Mouse (Mus musculus): Measurements from ENCODE around the gene Zfp950.
"Not testable (repeated sequence)": the region's sequence is repeated elsewhere in the genome, so short reads cannot be mapped to it uniquely, and the experiment has no call there.

Gene Zfp950

DNA sequence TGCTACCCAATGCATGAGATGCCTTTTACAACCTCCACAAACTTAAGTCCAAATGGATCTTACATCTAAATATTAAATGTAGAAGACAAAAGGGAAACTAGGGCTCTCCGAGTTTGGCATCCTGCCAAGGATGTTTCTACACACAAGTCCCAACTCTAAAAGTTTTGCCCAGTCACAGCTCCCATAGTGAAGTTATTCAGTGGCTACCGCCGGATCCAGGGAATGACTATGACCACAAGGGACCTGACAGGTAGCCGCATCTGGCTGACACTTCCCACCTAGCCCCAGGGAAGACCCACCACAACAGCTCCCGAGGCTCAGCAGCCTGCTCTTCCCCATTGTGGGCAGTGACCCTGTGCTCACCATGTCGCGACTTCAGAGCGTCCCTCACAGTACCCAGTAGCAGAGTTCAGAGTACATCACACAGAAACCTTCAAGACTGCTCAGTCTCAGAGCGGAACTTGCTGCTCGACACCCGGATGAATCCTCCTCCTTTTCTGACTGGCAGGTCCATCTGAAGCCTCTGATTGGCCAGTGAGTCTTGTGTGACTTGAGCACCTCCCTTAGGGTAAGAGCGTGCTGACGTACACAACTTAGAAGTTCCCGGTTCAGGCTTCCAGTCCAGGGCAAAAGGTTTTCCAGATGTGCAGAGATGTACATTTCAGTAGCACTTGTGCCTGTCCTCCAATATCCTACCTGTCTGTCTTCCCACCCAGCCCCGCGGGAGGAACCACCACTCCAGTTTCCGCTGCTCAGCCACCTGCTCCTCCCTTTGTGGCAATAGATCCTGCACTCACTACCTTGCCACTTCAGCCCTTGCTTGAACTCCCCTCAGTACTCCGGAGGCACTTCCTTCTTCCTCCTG, at the start of gene Zfp950:
Gene Zfp950, minus strand, starts transcription at position 499 of the 865 bp plus-strand sequence.
- DNase-seq, result peak; percentile 86 to 95

DNA sequence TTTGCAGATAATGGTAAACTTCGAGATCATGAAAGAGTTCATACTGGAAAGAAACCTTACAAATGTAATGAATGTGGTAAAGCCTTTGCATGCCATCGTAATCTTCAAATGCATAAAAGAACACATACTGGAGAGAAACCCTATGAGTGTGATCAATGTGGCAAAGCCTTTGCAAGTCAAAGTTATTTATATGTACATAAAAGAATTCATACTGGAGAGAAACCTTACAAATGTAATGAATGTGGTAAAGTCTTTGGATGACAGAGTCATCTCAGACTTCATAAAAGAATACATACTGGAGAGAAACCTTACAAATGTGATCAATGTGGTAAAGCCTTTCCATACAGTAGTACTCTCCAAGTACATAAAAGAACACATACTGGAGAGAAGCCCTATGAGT, 43.0 kb upstream of the Zfp950 start, which contains the start of gene Gm6020:
Gene Gm6020, plus strand, starts transcription at position 301 of the 400 bp plus-strand sequence.
- DNase-seq, result not testable (repeated sequence)

DNA sequence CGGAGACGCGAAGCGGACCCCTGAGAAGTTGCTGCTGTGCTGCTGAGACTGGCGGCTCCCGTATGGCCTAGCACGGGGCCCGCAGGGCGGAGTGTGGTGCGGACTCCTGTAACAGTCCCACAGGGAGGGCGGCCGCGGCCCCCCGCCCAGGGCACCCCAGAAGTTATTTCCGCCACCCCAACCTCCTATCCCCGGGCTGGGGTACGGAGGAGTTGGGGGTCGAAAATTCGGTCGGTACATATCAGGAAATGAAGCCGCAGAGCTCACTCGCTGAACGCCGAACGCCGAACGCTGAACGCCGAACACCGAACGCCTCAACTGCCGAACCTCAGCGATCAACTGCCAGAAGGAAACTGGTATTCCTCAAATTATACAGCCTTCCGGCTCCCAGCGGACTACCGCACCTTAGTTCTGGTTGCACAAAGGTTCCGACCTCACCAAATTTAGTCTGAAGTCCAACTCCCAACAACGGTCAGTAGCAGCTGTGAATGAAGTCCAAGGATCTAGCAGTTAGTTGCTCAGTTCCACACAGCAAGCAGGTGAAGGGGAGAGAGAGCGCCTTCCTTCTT, 35.2 kb upstream of the Zfp950 start, which contains the start of gene Gm7102:
Gene Gm7102, minus strand, starts transcription at position 554 of the 569 bp plus-strand sequence.
- peak in 1 of 2 experiments; percentile 15 for DNase-seq

DNA sequence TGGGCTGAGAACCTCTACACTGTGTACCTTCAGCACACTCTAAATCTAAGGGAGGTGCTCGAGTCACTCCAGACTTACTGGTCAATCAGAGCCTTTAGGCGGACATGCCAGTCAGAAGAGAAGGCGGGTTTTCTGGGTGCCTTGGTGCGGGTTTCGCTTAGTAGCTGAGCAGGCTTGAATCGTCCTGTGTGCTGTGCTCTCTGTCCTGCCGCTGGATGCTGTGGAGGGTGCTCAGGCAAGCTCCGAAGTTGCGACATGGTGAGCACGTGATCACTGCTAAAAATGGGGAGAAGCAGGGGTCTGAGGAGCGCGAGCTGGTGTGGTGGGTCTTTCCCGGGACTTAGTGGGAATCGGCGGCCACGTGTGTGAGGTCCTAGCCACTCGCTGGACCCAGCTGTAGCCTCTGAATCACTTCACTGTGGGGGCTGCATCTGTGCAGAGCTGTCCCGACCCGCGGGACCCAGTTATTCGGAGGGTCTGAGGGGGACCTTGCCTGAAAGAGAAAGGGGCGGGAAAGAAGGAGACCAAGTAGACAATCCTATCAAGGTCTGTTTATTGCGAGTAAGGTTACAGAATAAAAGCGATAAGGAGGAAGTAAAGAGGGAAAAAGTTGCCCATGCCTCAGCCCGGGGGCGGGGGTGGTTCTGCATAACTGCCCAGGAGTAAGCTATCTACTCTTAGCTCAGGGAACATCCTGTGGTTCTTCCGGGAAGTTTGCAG, 11.2 kb upstream of the Zfp950 start:
- DNase-seq, result peak; percentile 17 to 28

DNA sequence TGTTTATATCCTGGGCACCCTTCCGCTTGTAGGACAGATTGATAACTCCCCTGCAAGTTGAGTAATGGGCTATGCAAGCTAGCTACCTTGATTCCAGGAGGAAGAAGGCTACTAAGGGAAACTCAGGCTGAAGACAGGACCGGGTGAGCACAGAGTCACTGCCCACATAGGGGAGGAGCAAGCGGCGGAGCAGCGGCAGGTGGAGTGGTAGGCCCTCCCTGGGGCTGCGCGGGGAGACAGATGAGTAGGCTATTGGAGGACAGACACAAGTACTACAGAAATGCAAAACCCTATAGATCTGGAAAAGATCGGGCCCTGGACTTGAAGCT, 10.7 kb upstream of the Zfp950 start:
- DNase-seq, result peak; percentile 28 to 67

DNA sequence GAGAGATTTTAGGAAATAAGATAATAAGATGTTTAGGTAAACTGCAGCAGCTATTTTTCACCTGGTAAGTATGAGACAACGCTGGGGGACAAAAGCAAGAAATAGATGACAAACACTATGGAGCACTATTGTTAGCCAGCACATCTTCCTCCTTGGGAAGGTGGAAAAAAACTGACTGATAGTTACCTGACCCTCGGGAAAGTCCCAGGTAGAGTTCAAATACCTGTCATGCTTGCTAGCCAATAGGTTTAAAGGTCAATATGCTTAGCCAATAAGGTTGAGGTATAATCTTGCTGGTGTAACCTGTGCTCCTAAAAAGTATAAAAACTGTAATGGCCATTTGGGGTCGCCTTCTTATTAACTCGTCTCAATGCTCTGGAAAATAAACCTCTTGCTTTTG, 659 bp upstream of the Zfp950 start:
- DNase-seq, result no peak

DNA sequence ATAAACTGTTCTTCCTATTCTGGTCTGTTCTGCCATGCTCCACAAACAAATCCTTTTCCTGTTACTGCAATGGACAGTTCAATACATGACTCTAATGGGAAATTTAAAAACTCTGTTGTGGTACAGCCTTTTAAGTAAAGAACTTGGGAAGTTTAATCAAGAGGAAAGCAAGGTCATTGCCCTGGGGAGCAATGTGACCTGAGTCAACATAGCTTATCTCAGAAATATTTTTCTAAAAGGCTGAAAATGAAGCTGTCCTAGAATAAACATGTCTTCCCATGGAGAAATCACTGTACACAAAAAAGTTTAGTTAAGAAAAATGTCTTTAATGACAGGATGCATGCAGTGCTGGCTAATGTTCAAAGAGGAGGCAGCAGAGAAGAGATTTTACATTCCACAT, 2.0 kb downstream of the Zfp950 start:
- DNase-seq, result peak in 1 of 2 experiments; percentile 10

GRCm38 (mm10) chr19:61131096-61131495, 9.5 kb downstream of the Zfp950 start:
- no peak for DNase-seq

GRCm38 (mm10) chr19:61110184-61110583, 30.5 kb downstream of the Zfp950 start:
- peak in 1 of 2 experiments; percentile 20 for DNase-seq

GRCm38 (mm10) chr19:61097764-61098163, 42.9 kb downstream of the Zfp950 start:
- DNase-seq, result peak in 1 of 2 experiments; percentile 10

DNA sequence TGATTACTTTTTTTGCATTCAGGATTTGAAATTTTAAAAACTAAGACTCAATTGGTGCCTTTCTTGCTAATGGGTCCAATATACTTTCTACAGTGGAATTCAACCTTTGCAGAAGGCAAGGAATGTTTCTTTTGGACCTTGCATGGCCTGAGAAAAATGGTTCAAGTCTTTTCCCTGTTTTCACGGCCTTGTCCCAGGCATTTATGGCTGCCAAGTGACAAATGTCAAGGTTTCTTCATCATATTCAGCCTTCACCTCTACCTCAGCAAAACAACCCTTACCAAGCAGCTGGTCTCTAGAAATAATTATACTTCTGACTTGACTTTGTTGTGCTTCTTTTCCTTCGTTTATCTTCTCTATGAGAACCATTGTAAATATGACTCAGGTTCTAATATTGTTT, 43.9 kb downstream of the Zfp950 start:
- DNase-seq, result no peak

GRCm38 (mm10) chr19:61090541-61090940, 50.1 kb downstream of the Zfp950 start:
- no peak for DNase-seq

- DNase-seq, result no peak
These were observed 51.6 kb downstream of the Zfp950 start for GRCm38 (mm10) chr19:61089001-61089400.

DNA sequence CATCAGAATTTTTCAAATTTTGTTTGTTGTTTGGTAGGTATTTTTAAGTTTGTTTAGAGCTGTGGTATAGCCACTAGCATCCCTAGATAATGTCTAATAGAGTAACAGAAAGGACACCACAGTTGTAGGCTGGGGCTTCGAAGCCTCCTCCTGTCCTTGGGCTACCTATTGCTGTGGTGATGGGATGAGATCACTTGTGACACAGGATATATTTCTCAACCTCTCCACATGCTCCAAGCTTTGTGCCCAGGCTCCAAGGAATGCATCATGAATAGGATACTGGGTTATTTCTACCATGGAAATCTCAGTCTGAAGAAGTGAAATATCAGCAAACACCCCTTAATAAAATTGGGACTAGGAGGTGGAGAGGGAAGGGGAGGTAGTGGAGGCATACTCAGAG, 52.9 kb downstream of the Zfp950 start:
- no peak for DNase-seq

GRCm38 (mm10) chr19:61085217-61085616, 55.4 kb downstream of the Zfp950 start:
- DNase-seq, result no peak

DNA sequence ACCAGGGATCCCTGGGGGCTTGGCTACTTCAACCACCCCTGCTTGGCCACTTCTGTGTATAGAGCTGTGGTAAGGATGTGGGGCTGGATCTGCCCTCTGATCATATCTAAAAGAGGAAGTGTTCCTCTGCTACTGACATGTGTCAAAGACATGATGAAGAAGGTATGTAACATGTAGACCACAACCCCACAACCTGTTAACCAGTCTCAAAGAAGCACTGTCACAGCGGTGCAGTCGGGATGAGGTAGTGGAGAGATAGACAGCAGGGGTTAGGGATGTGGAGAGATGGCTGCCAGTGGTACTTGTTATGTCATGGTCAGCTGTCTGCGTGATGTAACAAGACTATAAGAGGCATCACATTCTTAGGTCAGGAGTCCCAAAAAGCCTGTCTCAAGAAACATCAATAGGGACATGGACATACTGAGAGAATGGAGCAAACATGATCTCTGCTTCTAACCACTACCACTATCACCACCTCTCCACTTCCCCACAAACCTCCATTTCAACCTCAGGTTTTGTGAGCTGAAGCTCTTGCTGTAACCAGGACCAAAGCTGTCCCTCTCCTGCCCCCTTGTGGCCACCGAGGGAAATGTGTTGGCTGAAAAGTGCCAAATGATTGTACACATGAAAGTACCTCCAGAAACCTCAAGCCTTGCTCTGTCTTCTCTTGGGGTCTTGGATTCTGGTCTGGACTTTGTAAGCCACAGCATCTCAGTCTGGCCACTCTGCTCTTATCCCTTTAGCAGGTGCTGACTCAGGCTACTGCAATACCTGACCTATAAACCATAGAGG, 56.3 kb downstream of the Zfp950 start:
- peak; percentile 87 to 93 for DNase-seq

GRCm38 (mm10) chr19:61083006-61083405, 57.6 kb downstream of the Zfp950 start:
- DNase-seq, result no peak

- peak in 1 of 2 experiments; percentile 45 for DNase-seq
These were observed 60.3 kb downstream of the Zfp950 start for GRCm38 (mm10) chr19:61080251-61080749.

DNA sequence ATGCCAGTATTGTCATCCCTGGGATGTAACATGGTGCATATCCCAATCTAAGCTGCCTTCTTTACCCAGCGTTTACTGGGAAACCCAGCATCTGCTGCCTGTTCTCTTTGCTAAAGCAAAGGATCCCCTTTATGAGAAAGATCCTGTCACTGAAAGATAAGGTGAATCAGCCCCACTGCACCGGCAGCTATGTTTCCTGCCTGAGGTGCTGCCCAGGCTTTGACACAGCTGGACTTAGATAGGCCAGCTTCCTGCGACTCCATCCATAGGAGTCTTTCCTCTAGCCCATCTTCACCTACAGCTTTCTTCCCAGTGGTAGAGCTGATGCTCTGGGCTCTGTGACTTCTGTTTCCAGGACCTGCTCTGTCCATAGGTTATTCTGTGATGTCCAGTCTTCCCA, 62.0 kb downstream of the Zfp950 start:
- DNase-seq, result no peak

DNA sequence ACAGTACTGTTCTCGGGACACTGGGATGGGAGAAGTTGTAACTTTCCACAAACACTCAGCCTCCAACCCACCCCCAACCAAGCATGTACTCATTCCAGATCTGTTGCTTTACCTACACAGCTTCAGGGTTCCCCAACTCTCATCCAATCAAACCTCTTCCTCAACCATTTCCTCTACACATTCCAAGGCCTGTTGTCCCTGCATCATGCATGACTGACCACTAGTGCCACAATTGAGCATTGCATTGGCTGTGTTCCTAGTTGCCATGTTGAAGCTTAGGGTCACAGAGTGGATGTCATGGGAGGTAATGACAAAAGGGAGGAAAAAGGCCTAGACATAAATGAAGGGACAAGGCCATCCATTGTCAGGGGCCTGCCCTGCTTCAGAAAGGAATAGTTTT, 75.6 kb downstream of the Zfp950 start:
- peak; percentile 32 to 39 for DNase-seq

- peak in 1 of 2 experiments; percentile 24 for DNase-seq
These were observed 76.3 kb downstream of the Zfp950 start for GRCm38 (mm10) chr19:61064386-61064785.

DNA sequence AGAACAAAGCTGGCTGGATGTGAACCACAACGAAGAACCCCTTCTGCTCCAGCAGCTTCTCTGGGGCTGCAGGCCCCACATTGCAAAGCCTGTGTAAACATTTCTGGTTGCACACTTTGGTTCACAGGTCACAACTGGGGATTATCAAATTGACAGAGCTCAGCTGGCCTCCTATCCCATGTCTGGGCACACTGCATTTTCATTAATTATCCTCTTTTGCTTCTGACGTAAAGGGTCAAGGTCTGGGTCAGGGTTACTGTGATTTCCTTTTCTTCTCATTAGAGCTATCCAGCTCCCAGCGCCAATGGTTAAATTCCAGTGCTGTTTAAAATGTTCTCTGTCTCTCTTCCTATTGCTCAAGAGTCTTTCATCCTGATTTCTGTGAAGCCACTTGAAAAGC, 83.1 kb downstream of the Zfp950 start:
- peak; percentile 61 to 79 for DNase-seq

Measured in kidney, postnatal 36 days (tissue).